Mouse (Mus musculus) forebrain, embryonic 13.5 days (tissue): ENCODE results near the gene Kdm4b. TPM values are rescaled to one million over a fixed set of nuclear protein-coding genes. Genes with fewer than 3 reads are reported as not detected.

Source experiments
- ATAC-seq: fragments of 200-750 bp; cut with Nextera tagmentation; 2 replicates; pipeline ENCODE4 v1.8.0; 2017
- H3K27ac ChIP-seq: fragments of 300-500 bp; sonication (generic); 2 replicates; pipeline ENCODE4 v1.5.1; 2015; ENCODE audit warnings: inconsistent platforms, mild to moderate bottlenecking, moderate library complexity
- H3K27me3 ChIP-seq: fragments of 300-500 bp; sonication (generic); 2 replicates; pipeline ENCODE4 v1.6.1; 2015; ENCODE audit warnings: mild to moderate bottlenecking, inconsistent platforms
- H3K36me3 ChIP-seq: fragments of 300-500 bp; sonication (generic); 2 replicates; pipeline ENCODE4 v1.6.1; 2015; ENCODE audit warnings: mild to moderate bottlenecking, inconsistent platforms; ENCODE audit not compliant: poor library complexity, severe bottlenecking
- H3K4me1 ChIP-seq: fragments of 300-500 bp; sonication (generic); 2 replicates; pipeline ENCODE4 v1.6.1; 2015; ENCODE audit warnings: inconsistent platforms
- H3K4me2 ChIP-seq: fragments of 300-500 bp; sonication (generic); 2 replicates; pipeline ENCODE4 v1.6.1; 2015; ENCODE audit warnings: inconsistent platforms, mild to moderate bottlenecking, moderate library complexity
- H3K4me3 ChIP-seq: fragments of 300-500 bp; sonication (generic); 2 replicates; pipeline ENCODE4 v1.5.1; 2015; ENCODE audit warnings: mild to moderate bottlenecking, inconsistent platforms
- H3K9ac ChIP-seq: fragments of 300-500 bp; sonication (generic); 2 replicates; pipeline ENCODE4 v1.6.1; 2015; ENCODE audit warnings: mild to moderate bottlenecking, inconsistent platforms
- H3K9me3 ChIP-seq: fragments of 300-500 bp; sonication (generic); replicated peaks from 2 replicates; pipeline ENCODE4 v1.6.1; 2016; ENCODE audit warnings: inconsistent platforms
- WGBS: fragments of 180-500 bp; shearing (Covaris S2); methylation state at CpG from one replicate; pipeline ENCODE4 v1.1.7; 2015; 5-methylcytosine and 5-hydroxymethylcytosine counted together
- polyA plus RNA-seq: library from polyadenylated mRNA; unstranded; fragments of >200 nt; fragmentation: Nextera tagmentation; extraction: Ambion mirVana; gene quantifications from 2 replicates; pipeline ENCODE4 v1.2.1, GENCODE M21; 2015

Kdm4b gene
- polyA plus RNA-seq, 1 experiment from 2014 or later, result 51.4 TPM

GRCm38 (mm10) chr17:56359183-56359725 is 33.4 kb downstream of the Kdm4b start:
- H3K4me2 ChIP-seq, result no peak overlapping the region
- H3K4me3 ChIP-seq, result no peak overlapping the region
- H3K4me1 ChIP-seq, result peaks cover 19% of the 10 kb centered on the region
- no peak overlapping the region for H3K9ac ChIP-seq
- whole genome bisulfite sequencing, result 87% methylated on average over 3 of the region's 3 CpGs
- ATAC-seq, result no peak
- H3K27ac ChIP-seq, result no peak overlapping the region
- H3K36me3 ChIP-seq, result peaks cover 85% of the 10 kb centered on the region
- H3K27me3 ChIP-seq, result no peaks in the 10 kb centered on the region
- H3K9me3 ChIP-seq, result no peaks in the 10 kb centered on the region

GRCm38 (mm10) chr17:56359864-56360263 is 34.0 kb downstream of the Kdm4b start:
- Histone ChIP-seq H3K4me2 (no peak overlapping the region), H3K9me3 (no peaks in the 10 kb centered on the region), H3K36me3 (peaks cover 81% of the 10 kb centered on the region), H3K9ac (no peak overlapping the region), H3K27me3 (no peaks in the 10 kb centered on the region), H3K27ac (peak overlapping the region; percentile 37), H3K4me1 (peaks cover 19% of the 10 kb centered on the region), H3K4me3 (no peak overlapping the region)
- no peak for ATAC-seq
- 84% methylated on average over 1 of the region's 1 CpGs for WGBS

- WGBS, result 37% methylated on average over 8 of the region's 8 CpGs
- Histone ChIP-seq H3K4me2 (no peak overlapping the region), H3K36me3 (peaks cover 81% of the 10 kb centered on the region), H3K27me3 (no peaks in the 10 kb centered on the region), H3K9me3 (no peaks in the 10 kb centered on the region), H3K9ac (0 out of 2 replicates have a peak overlapping the region, but pooled peaks have one; percentile 2), H3K4me1 (peaks cover 23% of the 10 kb centered on the region), H3K27ac (peak overlapping the region; percentile 37), H3K4me3 (no peak overlapping the region)
- 0 out of 2 replicates have a peak, but pooled peaks have one; percentile 28 for ATAC-seq
Observed at GRCm38 (mm10) chr17:56360451-56360850, 34.6 kb downstream of the Kdm4b start.

GRCm38 (mm10) chr17:56361542-56361941 is 35.7 kb downstream of the Kdm4b start:
- Histone ChIP-seq H3K36me3 (peaks cover 78% of the 10 kb centered on the region), H3K27ac (0 out of 2 replicates have a peak overlapping the region, but pooled peaks have one; percentile 8), H3K4me3 (no peak overlapping the region), H3K4me1 (peaks cover 33% of the 10 kb centered on the region), H3K9me3 (no peaks in the 10 kb centered on the region), H3K9ac (no peak overlapping the region), H3K4me2 (no peak overlapping the region), H3K27me3 (no peaks in the 10 kb centered on the region)
- WGBS, result 93% methylated on average over 2 of the region's 2 CpGs
- ATAC-seq, result no peak

GRCm38 (mm10) chr17:56365791-56366673 is 40.2 kb downstream of the Kdm4b start:
- H3K4me2 ChIP-seq, result no peak overlapping the region
- WGBS, result 58% methylated on average over 7 of the region's 7 CpGs
- peaks cover 70% of the 10 kb centered on the region for H3K36me3 ChIP-seq
- H3K4me1 ChIP-seq, result peaks cover 42% of the 10 kb centered on the region
- no peaks in the 10 kb centered on the region for H3K9me3 ChIP-seq
- H3K4me3 ChIP-seq, result no peak overlapping the region
- H3K27ac ChIP-seq, result peak overlapping the region; percentile 60
- no peaks in the 10 kb centered on the region for H3K27me3 ChIP-seq
- no peak for ATAC-seq
- H3K9ac ChIP-seq, result 0 out of 2 replicates have a peak overlapping the region, but pooled peaks have one; percentile 9

DNA sequence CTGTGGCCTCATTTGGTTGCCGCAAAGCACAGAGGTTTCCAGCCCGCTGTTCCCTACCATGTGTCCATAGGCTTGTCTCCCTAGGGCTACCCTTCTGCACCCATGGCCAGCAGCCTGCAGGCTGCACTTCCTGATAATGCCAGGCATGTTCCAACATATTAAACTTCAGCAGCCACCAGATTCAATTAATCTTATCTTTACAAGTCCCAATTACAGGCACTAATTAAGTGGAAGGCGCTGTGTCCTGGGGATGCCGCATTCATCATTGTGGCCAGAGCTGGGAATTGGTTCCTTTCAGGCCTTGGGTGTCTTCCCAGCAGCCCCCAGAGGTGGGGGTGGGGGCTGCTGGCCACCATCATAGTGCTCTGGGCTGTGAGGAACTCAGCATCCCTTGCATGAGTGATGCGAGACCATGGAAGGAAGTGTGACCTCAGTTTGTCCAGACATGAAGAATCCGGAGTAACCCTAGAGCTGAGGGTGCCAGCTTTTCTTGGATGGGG is 42.5 kb downstream of the Kdm4b start:
- Histone ChIP-seq H3K4me1 (peaks cover 51% of the 10 kb centered on the region), H3K27ac (no peak overlapping the region), H3K4me3 (no peak overlapping the region), H3K9me3 (no peaks in the 10 kb centered on the region), H3K4me2 (no peak overlapping the region), H3K9ac (peak overlapping the region; percentile 3; the same call in 1 of the 2 replicates), H3K27me3 (no peaks in the 10 kb centered on the region), H3K36me3 (peaks cover 74% of the 10 kb centered on the region)
- WGBS, result 72% methylated on average over 6 of the region's 6 CpGs
- no peak for ATAC-seq

GRCm38 (mm10) chr17:56370090-56370489 is 44.2 kb downstream of the Kdm4b start:
- Histone ChIP-seq H3K36me3 (peaks cover 78% of the 10 kb centered on the region), H3K4me1 (peaks cover 60% of the 10 kb centered on the region), H3K9me3 (no peaks in the 10 kb centered on the region), H3K4me3 (no peak overlapping the region), H3K27me3 (no peaks in the 10 kb centered on the region), H3K4me2 (no peak overlapping the region), H3K9ac (no peak overlapping the region), H3K27ac (no peak overlapping the region)
- no peak for ATAC-seq
- WGBS, result 90% methylated on average over 3 of the region's 3 CpGs

GRCm38 (mm10) chr17:56371029-56371660 is 45.3 kb downstream of the Kdm4b start:
- H3K27ac ChIP-seq, result peak overlapping the region; percentile 17; the same call in 1 of the 2 replicates
- WGBS, result 59% methylated on average over 15 of the region's 15 CpGs
- 0 out of 2 replicates have a peak overlapping the region, but pooled peaks have one; percentile 2 for H3K9ac ChIP-seq

DNA sequence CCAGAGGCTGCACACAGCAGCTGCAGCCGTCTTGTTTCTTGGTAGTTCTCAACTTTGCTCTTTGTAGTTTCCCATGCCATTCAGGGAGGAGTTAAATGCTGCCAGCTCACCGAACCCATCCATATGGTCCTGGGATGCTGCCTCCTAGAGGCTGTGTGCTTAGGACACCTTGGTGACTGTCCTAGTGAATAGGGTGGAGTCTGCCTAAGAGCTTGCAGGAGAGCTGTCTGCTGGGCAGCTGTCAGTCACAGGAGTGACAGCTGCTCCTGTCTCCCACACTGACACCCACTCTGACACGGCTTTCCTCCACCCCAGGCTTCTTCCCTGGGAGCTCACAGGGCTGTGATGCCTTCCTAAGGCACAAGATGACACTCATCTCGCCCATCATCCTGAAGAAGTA is 46.2 kb downstream of the Kdm4b start:
- WGBS, result 65% methylated on average over 4 of the region's 4 CpGs
- Histone ChIP-seq H3K4me1 (peaks cover 47% of the 10 kb centered on the region), H3K4me2 (no peak overlapping the region), H3K36me3 (peaks cover 82% of the 10 kb centered on the region), H3K9ac (no peak overlapping the region), H3K27ac (no peak overlapping the region), H3K4me3 (no peak overlapping the region), H3K27me3 (no peaks in the 10 kb centered on the region), H3K9me3 (no peaks in the 10 kb centered on the region)
- no peak for ATAC-seq

More at GRCm38 (mm10) chr17:56371029-56371660, 45.3 kb downstream of the Kdm4b start:
- ATAC-seq, result no peak
- peaks cover 80% of the 10 kb centered on the region for H3K36me3 ChIP-seq
- peaks cover 50% of the 10 kb centered on the region for H3K4me1 ChIP-seq
- no peak overlapping the region for H3K4me3 ChIP-seq
- H3K9me3 ChIP-seq, result no peaks in the 10 kb centered on the region
- H3K27me3 ChIP-seq, result no peaks in the 10 kb centered on the region
- no peak overlapping the region for H3K4me2 ChIP-seq

GRCm38 (mm10) chr17:56373136-56374034 is 47.5 kb downstream of the Kdm4b start:
- H3K4me1 ChIP-seq, result peaks cover 35% of the 10 kb centered on the region
- H3K36me3 ChIP-seq, result peaks cover 95% of the 10 kb centered on the region
- H3K9ac ChIP-seq, result no peak overlapping the region
- 0 out of 2 replicates have a peak, but pooled peaks have one; percentile 28 for ATAC-seq
- H3K27me3 ChIP-seq, result no peaks in the 10 kb centered on the region
- no peaks in the 10 kb centered on the region for H3K9me3 ChIP-seq
- H3K4me3 ChIP-seq, result no peak overlapping the region
- WGBS, result 71% methylated on average over 17 of the region's 17 CpGs
- peak overlapping the region; percentile 71 for H3K27ac ChIP-seq
- no peak overlapping the region for H3K4me2 ChIP-seq

- WGBS, result 93% methylated on average over 1 of the region's 1 CpGs
- H3K9ac ChIP-seq, result no peak overlapping the region
- H3K27me3 ChIP-seq, result no peaks in the 10 kb centered on the region
- H3K9me3 ChIP-seq, result no peaks in the 10 kb centered on the region
- H3K4me2 ChIP-seq, result no peak overlapping the region
- peaks cover 32% of the 10 kb centered on the region for H3K4me1 ChIP-seq
- no peak overlapping the region for H3K4me3 ChIP-seq
- peaks cover 98% of the 10 kb centered on the region for H3K36me3 ChIP-seq
- no peak overlapping the region for H3K27ac ChIP-seq
- no peak for ATAC-seq
Observed at GRCm38 (mm10) chr17:56374851-56375250, 49.0 kb downstream of the Kdm4b start.
